Mouse (Mus musculus) hematopoietic stem cell, adult 5-6 weeks (primary cell): ENCODE data around the gene Dchs1. TPM values are rescaled to one million over a fixed set of nuclear protein-coding genes. Genes with fewer than 3 reads are reported as not detected.

Experiments used
- ATAC-seq, 2 experiments: fragments of 125-278 bp in 1 of 2; replicated peaks in 1 of 2; 2 replicates each; pipeline ENCODE4 v1.8.0; 2016 to 2017; ENCODE audit warnings: inconsistent platforms in 2 of 2, mild to moderate bottlenecking in 2 of 2, moderate number of reproducible peaks in 2 of 2, low read depth in 1 of 2, moderate TSS enrichment in 1 of 2; ENCODE audit not compliant: low FRiP score in 2 of 2, poor library complexity in 2 of 2, severe bottlenecking in 2 of 2, insufficient read depth in 1 of 2, low TSS enrichment in 1 of 2
- total RNA-seq: library from RNA; stranded (forward); fragments of 172-1452, 232-1000 nt; gene quantifications from 2 replicates; pipeline ENCODE4 v1.2.3, GENCODE M21; 2017

Dchs1 gene
- total RNA-seq, result not detected in 2 replicates

- ATAC-seq, result 0 out of 4 replicates have a peak, but pooled peaks of 1 of the 2 experiments have one; percentile 8
Measured at GRCm38 (mm10) chr7:105787285-105788140, at the start of gene Dchs1. Gene Dchs1 (minus strand): TSS chr7:105787654.

GRCm38 (mm10) chr7:105824281-105824680 is 36.8 kb upstream of the Dchs1 start:
- no peak for ATAC-seq

- ATAC-seq, result peak; percentile 37 to 69; a peak in 1 of 4 replicates
Measured at GRCm38 (mm10) chr7:105818483-105818882, 31.0 kb upstream of the Dchs1 start.

DNA sequence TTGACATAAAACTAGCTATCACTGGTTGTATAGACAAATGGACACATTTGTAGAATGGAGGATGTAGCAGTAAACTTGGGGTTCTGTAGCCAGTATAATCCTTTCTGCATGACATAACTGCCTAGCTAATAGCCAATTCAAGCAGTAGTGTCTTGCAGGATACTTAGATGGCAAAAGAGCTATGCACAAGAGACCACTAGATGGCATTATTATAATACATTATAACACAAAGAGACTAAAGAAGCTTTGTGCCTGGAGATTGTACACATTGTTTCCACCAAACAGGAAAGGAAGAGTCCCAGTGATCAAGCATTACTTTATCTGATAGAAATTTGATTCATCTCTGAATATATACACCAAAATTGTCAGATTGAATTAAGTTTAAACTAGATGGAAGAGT is 29.3 kb upstream of the Dchs1 start:
- peak; percentile 48 to 62; a peak in 3 of 4 replicates for ATAC-seq

DNA sequence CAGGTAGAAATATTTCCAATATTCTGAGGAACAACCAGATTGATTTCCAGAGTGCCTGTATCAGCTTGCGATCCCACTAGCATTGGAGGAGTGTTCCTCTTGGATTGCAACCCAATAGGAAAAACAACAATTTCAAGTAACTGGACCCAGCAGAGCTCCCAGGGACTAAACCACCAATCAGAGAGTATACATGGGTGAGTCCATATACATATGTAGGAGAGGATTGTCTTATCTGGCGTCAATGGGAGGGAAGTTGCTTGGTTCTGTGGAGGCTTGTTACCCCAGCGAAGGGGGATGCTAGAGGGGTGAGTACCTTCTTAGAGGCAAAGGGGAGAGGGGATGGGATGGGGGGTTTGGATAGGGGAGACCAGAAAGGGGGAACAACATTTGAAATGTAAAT is 25.9 kb upstream of the Dchs1 start:
- ATAC-seq, result no peak

DNA sequence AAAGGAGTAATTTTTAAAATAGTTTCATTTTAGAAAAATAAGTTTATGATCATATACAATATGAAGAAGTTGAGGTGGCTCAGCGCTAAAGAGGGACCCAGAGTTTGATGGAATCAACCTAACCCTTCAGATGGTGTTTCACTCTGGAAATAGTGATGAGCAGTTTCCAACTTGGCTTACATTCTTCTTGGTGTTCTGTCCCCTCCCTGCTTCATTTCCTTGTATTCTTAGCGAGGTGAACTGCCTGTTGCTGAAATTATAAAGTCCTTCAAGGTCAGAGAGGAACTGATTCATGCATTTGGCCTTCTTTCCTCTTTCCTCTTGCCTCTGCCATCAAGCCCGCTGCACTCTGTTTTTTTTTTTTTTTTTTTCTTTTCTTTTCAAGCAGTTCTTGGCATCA is 25.1 kb upstream of the Dchs1 start:
- no peak for ATAC-seq

- ATAC-seq, result no peak
Measured at GRCm38 (mm10) chr7:105811516-105811915, 24.1 kb upstream of the Dchs1 start.

GRCm38 (mm10) chr7:105810877-105811489 is 23.5 kb upstream of the Dchs1 start, which contains the start of gene Mrpl17:
Gene Mrpl17 (minus strand): TSS chr7:105811099.
- peak; percentile 97 for ATAC-seq

GRCm38 (mm10) chr7:105810280-105810876 is 22.9 kb upstream of the Dchs1 start:
- ATAC-seq, result 0 out of 4 replicates have a peak, but pooled peaks of 1 of the 2 experiments have one; percentile 2

DNA sequence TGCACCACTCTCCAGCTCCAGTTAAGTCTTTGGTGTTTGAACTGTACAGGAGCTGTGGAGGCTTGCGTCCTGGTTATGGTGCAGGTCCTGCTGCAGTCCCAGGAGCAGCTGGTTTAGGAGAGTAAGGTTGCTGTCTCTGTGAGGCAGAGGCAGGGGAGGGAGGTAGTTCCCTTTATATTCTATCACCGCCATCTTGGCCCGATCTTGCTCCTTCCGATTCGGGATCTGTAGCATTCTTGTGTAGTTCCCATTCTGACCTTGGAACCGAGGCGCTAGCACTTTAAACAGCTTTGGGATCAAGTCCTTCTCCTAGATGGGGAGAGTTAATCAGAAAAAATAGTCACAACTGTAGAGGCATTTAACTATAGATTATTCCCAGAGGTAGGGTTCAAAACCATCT is 22.4 kb upstream of the Dchs1 start:
- ATAC-seq, result no peak

DNA sequence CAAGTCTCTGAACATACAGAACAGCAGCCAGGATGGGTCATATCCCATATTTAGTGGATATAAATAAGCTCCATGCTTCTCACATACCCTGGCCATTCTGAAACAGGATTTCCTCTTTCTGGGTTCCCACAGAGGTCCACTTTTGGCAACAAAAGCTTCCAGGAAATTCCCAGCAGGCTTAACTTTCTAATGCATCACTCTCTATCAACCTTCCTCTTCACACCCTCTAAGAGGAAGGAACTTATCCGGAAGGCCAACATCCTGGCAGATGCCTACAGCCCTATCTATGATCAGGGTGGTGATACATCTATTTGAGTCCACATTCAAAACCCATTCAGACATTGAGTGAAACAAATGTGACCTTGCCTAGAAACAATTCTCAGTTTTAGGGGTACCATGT is 20.9 kb upstream of the Dchs1 start:
- no peak for ATAC-seq

- no peak for ATAC-seq
Measured at GRCm38 (mm10) chr7:105806716-105807115, 19.3 kb upstream of the Dchs1 start.

GRCm38 (mm10) chr7:105806125-105806524 is 18.7 kb upstream of the Dchs1 start:
- no peak for ATAC-seq

- ATAC-seq, result no peak
Measured at GRCm38 (mm10) chr7:105803428-105803827, 16.0 kb upstream of the Dchs1 start.

- ATAC-seq, result no peak
Measured at GRCm38 (mm10) chr7:105802771-105803170, 15.3 kb upstream of the Dchs1 start.

DNA sequence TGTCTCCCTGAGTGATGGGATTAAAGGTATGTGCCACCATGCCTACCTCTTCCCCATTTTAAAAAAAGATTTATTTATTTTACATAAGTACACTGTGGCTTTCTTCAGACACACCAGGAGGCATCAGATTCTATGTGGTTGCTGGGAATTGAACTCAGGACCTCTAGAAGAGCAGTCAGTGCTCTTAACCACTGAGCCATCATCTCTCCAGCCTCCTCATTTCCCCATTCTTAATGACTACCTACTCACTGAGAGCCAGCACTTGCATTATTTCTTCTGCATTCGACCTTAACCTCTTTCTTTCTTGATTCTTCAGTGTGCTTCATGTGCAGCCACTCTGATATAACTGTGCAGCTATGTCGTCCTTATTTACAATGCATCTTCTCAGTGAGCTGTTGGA is 14.9 kb upstream of the Dchs1 start:
- ATAC-seq, result no peak

GRCm38 (mm10) chr7:105796972-105797371 is 9.5 kb upstream of the Dchs1 start:
- no peak for ATAC-seq

- ATAC-seq, result peak; percentile 65 to 71; a peak in 2 of 4 replicates
Measured at GRCm38 (mm10) chr7:105795759-105796366, 8.4 kb upstream of the Dchs1 start.
